Mouse (Mus musculus) lung, postnatal 14 days (tissue): ENCODE measurements around the gene Oosp2.

Experiments
- DNase-seq: peaks from one replicate; pipeline ENCODE4 v3.0.0; 2021

Gene Oosp2

DNA sequence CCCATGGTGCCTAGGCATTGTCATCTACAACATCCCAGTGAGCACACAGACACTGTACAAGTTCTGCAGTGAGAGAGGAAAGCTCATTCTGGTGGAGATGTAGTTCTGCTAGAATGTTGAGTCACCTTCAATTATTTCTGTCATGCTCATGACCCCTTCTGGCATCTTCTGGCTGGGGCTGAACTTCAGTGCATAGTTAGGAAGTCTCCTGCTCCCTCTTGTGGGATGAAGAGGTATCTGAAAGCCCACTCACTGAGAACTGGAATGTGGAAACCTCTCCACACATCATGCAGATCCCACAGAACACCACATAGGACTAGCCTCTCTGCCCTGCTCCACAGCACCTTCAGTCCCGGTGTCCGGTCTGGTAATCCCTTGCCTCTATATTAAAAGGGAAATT lies 58.3 kb downstream of the Oosp2 start:
- peak; percentile 31 for DNase-seq

- DNase-seq = no peak
Observed at GRCm38 (mm10) chr19:11601349-11601748, 59.0 kb downstream of the Oosp2 start.
